Mouse (Mus musculus): Measurements from ENCODE around the gene Kcna6. TPM values are rescaled to one million over a fixed set of nuclear protein-coding genes. Genes with fewer than 3 reads are reported as not detected.

The Kcna6 gene
- total RNA-seq, 2 experiments from 2014 or later, result 61.4 to 72.1 TPM

Other genes starting within 250 kb of the Kcna6 start
- gene Kcna5, start 205.3 kb downstream of the Kcna6 start, total RNA-seq (2021), result 1 to 10 TPM; 3.5 to 7.2 TPM
- gene Kcna1, start 94.3 kb downstream of the Kcna6 start, total RNA-seq (2021), result 100 to 1,000 TPM; 117 to 124 TPM
- gene Ndufa9, start 108.5 kb upstream of the Kcna6 start, total RNA-seq (2021), result 100 to 1,000 TPM; 135 to 154 TPM
- under 1 TPM; 0.10 to 0.43 TPM for gene Akap3, start 112.4 kb upstream of the Kcna6 start, total RNA-seq (2021)
- gene Dyrk4, start 181.2 kb upstream of the Kcna6 start, total RNA-seq (2021), result under 1 TPM; 0.15 to 0.18 TPM
- 1 to 10 TPM; 2.8 to 2.9 TPM for gene Rad51ap1, start 198.9 kb upstream of the Kcna6 start, total RNA-seq (2021)
- gene D6Wsu163e, start 199.3 kb upstream of the Kcna6 start, total RNA-seq (2021), result 10 to 100 TPM; 43.0 to 44.0 TPM